Mouse (Mus musculus): ENCODE data around the gene Efhb.

DNA sequence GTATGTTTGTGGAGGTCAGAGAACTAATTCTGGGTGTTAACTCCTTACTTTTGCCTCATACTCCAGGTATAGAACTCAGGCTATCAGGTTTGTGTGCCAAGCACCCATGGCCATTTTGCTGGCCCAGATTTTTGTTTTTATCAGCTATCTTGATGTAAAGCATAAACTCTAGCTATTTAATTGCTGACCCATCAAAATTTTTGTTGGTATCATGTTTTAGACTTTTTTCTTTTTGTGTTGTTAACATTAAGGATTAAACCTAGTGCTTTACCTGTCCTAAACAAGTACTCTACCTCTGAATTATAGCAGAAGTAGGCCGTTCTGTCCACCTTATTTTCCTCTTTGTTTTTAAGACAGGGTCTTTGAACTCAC lies 25.9 kb upstream of the Efhb start:
- TF ChIP-seq POLR2A (IDR thresholded peaks at IDR 0.05; ENCODE audit: control insufficient read depth, low read depth, low read length) = no peak
- no peak for TF ChIP-seq CTCF (IDR thresholded peaks at IDR 0.05; ENCODE audit: control insufficient read depth, insufficient read depth, insufficient replicate concordance, low read depth, low read length)
